Mouse (Mus musculus) heart, embryonic 12.5 days (tissue): ENCODE measurements at regions not wholly inside any gene's neighbourhood (a gene's known extent, or its start where the extent isn't known, plus 50 kb on each side); places are given as distances from the start of the nearest gene placed in this dataset.

ENCODE experiments used
- ATAC-seq: fragments of 200-750 bp; cut with Nextera tagmentation; 2 replicates; pipeline ENCODE4 v1.8.0; 2017; ENCODE audit warnings: moderate TSS enrichment, moderate library complexity; ENCODE audit not compliant: insufficient number of reproducible peaks, low FRiP score
- H3K27ac ChIP-seq: fragments of 300-500 bp; sonication (generic); 2 replicates; pipeline ENCODE4 v1.5.1; 2016; ENCODE audit warnings: mild to moderate bottlenecking, moderate library complexity; ENCODE audit not compliant: poor library complexity, severe bottlenecking
- H3K27me3 ChIP-seq: fragments of 300-500 bp; sonication (generic); replicated peaks from 2 replicates; pipeline ENCODE4 v1.6.1; 2016; ENCODE audit warnings: mild to moderate bottlenecking, moderate library complexity
- H3K36me3 ChIP-seq: fragments of 300-500 bp; sonication (generic); 2 replicates; pipeline ENCODE4 v1.6.1; 2016; ENCODE audit warnings: mild to moderate bottlenecking, moderate library complexity
- H3K4me1 ChIP-seq: fragments of 300-500 bp; sonication (generic); replicated peaks from 2 replicates; pipeline ENCODE4 v1.6.1; 2016; ENCODE audit warnings: mild to moderate bottlenecking
- H3K4me2 ChIP-seq: fragments of 300-500 bp; sonication (generic); 2 replicates; pipeline ENCODE4 v1.6.1; 2016; ENCODE audit warnings: mild to moderate bottlenecking, moderate library complexity
- H3K4me3 ChIP-seq: fragments of 300-500 bp; sonication (generic); 2 replicates; pipeline ENCODE4 v1.5.1; 2016; ENCODE audit warnings: mild to moderate bottlenecking
- H3K9ac ChIP-seq: fragments of 300-500 bp; sonication (generic); 2 replicates; pipeline ENCODE4 v1.6.1; 2016; ENCODE audit warnings: mild to moderate bottlenecking, moderate library complexity
- H3K9me3 ChIP-seq: fragments of 300-500 bp; sonication (generic); replicated peaks from 2 replicates; pipeline ENCODE4 v1.6.1; 2016; ENCODE audit warnings: mild to moderate bottlenecking, moderate library complexity
- WGBS: fragments of 180-500 bp; shearing (Covaris S2); methylation state at CpG from one replicate; pipeline ENCODE4 v1.1.7; 2016; 5-methylcytosine and 5-hydroxymethylcytosine counted together

GRCm38 (mm10) chr2:105612706-105613105 lies 56.0 kb upstream of the Pax6 start:
- peaks cover 15% of the 10 kb centered on the region for H3K4me1 ChIP-seq
- WGBS = 33% methylated on average over 7 of the region's 7 CpGs
- ATAC-seq = no peak
- peak overlapping the region; percentile 63 for H3K4me2 ChIP-seq
- peak overlapping the region; percentile 26; the same call in 1 of the 2 replicates for H3K4me3 ChIP-seq
- H3K27me3 ChIP-seq = peaks cover 7% of the 10 kb centered on the region
- H3K9ac ChIP-seq = 0 out of 2 replicates have a peak overlapping the region, but pooled peaks have one; percentile 40
- no peak overlapping the region for H3K27ac ChIP-seq
- no peaks in the 10 kb centered on the region for H3K36me3 ChIP-seq
- H3K9me3 ChIP-seq = no peaks in the 10 kb centered on the region

DNA sequence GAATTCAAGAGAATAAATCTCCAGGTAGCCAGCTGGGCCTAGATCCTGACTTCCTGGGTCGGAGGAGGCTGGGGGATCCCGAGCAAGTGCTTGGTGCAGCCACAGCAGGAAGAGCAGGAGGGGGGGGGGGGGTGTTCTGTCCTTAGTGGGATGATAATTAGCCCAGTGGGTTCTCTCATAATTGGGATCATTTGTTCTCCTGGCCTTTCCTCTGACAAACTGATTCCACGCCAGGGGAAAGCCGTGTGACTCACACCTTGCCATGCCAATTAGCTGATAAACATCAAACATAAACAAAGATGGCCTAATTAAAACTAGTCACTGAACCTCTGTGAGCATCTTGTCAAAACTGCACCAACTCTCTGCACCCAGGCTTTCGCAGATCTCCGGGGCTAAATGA lies 55.5 kb upstream of the Pax6 start:
- peaks cover 9% of the 10 kb centered on the region for H3K27me3 ChIP-seq
- peaks cover 15% of the 10 kb centered on the region for H3K4me1 ChIP-seq
- H3K9ac ChIP-seq = no peak overlapping the region
- no peak overlapping the region for H3K27ac ChIP-seq
- no peak overlapping the region for H3K4me2 ChIP-seq
- no peak overlapping the region for H3K4me3 ChIP-seq
- no peak for ATAC-seq
- WGBS = 60% methylated on average over 6 of the region's 6 CpGs
- no peaks in the 10 kb centered on the region for H3K9me3 ChIP-seq
- H3K36me3 ChIP-seq = no peaks in the 10 kb centered on the region

DNA sequence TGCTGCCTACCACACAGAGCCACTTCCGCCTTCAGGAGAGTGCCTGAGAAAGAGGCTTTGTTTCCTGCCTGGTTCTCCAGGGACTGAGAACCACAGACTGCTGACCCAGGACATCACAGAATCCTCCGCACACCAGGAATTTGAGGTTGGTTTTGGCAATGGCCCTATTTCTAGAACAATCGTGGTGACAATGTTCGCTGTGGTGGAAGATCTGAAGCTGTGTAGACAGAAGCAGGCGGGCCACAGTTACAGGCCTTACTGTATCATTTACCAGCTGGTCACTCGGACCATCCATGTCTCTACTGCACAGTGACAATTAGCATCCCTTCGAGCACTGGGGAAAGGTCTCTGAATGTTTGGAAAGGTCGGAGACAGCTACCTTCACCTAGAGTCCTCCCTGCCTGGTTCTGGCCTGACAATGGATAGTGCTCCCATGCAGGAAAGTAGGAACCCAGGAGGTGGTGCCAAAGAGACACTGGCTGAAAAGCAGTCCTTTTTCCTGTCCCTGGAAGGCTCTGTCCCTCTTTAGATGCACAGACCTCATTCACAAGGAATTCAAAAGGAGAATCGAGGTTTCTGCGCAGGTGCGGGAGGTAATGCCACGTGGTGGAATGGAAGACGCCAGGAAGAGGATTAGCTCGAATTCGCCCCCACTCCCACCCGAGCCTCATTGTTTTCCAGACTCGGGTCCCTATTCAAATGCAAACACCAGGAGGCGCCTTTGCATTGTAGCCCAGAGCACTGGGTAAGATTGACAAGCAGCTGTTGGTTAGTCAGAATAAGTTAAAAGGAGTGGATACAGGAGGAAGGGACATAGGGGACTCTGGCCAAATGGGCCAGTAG lies 52.6 kb upstream of the Pax6 start:
- ATAC-seq = no peak
- H3K4me3 ChIP-seq = peak overlapping the region; percentile 34
- peaks cover 14% of the 10 kb centered on the region for H3K27me3 ChIP-seq
- 28% methylated on average over 18 of the region's 18 CpGs for WGBS
- 0 out of 2 replicates have a peak overlapping the region, but pooled peaks have one; percentile 24 for H3K9ac ChIP-seq
- no peak overlapping the region for H3K27ac ChIP-seq
- peaks cover 15% of the 10 kb centered on the region for H3K4me1 ChIP-seq
- no peaks in the 10 kb centered on the region for H3K36me3 ChIP-seq
- H3K9me3 ChIP-seq = no peaks in the 10 kb centered on the region
- peak overlapping the region; percentile 65 for H3K4me2 ChIP-seq
